In the genomic region with DNA sequence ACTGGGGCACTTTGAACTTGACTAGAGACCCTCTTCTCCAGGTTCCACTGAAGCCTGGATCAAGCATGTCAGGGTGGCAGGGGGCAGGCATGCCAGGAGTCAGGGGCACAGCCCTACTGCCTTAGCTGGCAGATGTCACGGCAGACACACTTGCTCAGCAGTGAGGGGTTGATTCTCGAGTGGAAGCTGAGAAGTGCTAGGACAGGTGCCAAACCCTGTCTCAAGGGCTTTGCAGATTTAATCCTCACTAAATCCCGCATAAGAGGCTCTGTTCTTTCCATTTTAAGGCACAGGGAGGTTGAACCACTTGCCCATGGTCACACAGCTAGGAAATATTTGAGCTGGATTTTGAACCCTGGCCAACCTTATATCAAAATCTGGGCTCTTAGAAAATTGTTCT, we compare ENCODE assay signal across 18 mouse cellular contexts.
A peak's percentile ranks its signal among the peaks of the same experiment; 100 is the strongest.
DNase-seq lines count a peak whose midpoint lies in the region; TF ChIP-seq lines count a peak whose summit lies in the region.
"Had no signal": no experiment of that assay in that cellular context is flagged by ENCODE, and none has a peak within 500 bp of the region (broad histone marks: within the 10 kb centered on the region; RNA-seq: fewer than 3 reads in every experiment).

No protein-coding gene starts in this region.

- TF ChIP-seq POLR2A in brain, embryonic 14.5 days (IDR thresholded peaks at IDR 0.05; ENCODE audit: borderline replicate concordance, extremely low read depth, insufficient read depth, insufficient read length, poor library complexity, severe bottlenecking) = no peak

- DNase-seq in cerebellum, postnatal 10 days = peak; percentile 71 to 79
- no peak for DNase-seq in cerebellum, adult 8-10 months
- DNase-seq in left cerebral cortex, postnatal 4 days = peak; percentile 69
- DNase-seq in left cerebral cortex, postnatal 25 days (ENCODE audit: low spot score in 2 of 2) = no peak
- DNase-seq in brain, adult 2 months (ENCODE audit: low read depth, low spot score) = peak; percentile 18
- DNase-seq in brain, embryonic 14.5 days (ENCODE audit: low read depth) = peak; percentile 53
- DNase-seq in spleen, postnatal 36 days (ENCODE audit: low spot score in 2 of 2) = no peak
- no peak for DNase-seq in lung, postnatal 14 days
- DNase-seq: adrenal gland, postnatal 25 days; B cell, adult 2 months; gastrocnemius, postnatal 14 days; heart, postnatal 36 days; kidney, adult 11 months; kidney, postnatal 14 days; layer of hippocampus, adult 9-11 months; lung, postnatal 36 days; right cerebral cortex, postnatal 14 days; thymus, postnatal 14 days had no signal

- no peak for TF ChIP-seq CTCF in brain, embryonic 14.5 days (IDR thresholded peaks at IDR 0.05; ENCODE audit: borderline replicate concordance, extremely low read depth, insufficient read depth, insufficient read length)

- intact Hi-C loops in left cerebral cortex, postnatal 4 days (cut with DNase I) = no loop called here
- intact Hi-C loops in left cerebral cortex, postnatal 25 days (cut with DNase I) = no loop called here

Comparison
In these comparisons a context has a peak if more than half of its experiments do, and no peak if none do; other contexts are left out.
1. DNase-seq: peak in cerebellum, postnatal 10 days (2 of 2), left cerebral cortex, postnatal 4 days (single experiment), brain, adult 2 months (single experiment) and brain, embryonic 14.5 days (single experiment); none in cerebellum, adult 8-10 months (single experiment), left cerebral cortex, postnatal 25 days (0 of 2), spleen, postnatal 36 days (0 of 2) and lung, postnatal 14 days (single experiment).